Mouse (Mus musculus) adrenal gland, adult (tissue): Measurements from ENCODE around the gene Paxbp1.

Experiments
- DNase-seq, 2 experiments: peaks; one replicate each; pipeline ENCODE4 v3.0.0; 2022 to 2023; ENCODE audit warnings: low spot score in 1 of 2; ENCODE audit not compliant: inconsistent age in 2 of 2

The Paxbp1 gene

DNA sequence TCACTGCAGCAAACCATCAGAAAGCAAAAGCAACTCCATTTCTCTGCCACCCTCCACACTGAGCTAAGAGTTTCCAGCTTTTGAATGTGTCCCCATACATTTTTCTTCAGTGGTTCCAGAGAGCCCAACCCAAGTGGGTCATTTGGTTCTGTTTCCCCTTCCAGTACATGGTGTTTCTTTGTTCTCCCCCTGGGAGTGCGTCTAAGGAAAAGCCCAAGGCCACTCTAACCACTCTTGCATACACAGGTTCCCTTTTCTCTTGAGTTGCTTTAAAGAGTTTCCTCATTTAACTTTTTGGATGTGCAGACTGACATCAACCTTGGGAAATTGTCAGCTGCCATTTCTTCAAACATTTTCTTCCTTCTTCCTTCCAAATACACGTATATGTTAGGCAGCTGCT, 43.2 kb downstream of the Paxbp1 start:
- peak in 1 of 2 experiments; percentile 42 for DNase-seq

DNA sequence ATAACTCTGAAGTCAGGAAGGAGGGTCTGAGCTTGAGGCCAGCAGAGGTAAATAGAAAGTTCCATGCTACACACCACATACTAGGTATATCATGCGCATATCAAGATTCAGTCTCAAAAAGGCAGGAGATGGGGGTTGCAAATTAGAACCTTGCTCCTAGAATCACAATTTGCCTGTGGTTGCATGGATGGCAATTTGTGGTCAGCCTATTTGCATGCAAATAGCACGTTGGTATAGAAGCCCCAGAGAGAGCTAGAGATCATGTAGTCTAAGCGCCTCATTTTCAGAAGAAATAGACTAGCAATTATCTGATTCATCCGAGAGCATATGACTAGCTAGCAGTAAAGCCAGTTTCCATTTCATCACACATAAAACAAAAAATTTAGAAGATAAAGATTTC, 44.5 kb downstream of the Paxbp1 start:
- DNase-seq: no peak

DNA sequence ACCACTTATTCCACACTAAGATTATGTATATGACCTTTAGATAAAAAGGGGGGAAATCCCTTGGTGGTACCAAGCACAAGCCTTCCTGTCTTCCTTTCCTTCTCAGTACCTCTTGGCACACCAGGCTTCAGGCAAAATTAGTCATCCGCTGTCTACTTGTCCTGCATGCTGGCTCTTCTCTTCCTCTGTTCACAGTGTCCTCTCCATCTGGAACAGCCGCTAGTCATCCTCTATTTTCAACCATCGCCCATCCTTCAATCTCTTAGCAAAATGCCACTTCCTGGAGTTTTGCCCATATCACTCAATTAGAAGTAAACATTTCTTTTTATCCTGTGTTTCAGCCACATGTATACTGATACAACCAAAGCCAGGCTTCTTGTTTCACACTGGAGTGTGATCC, 46.5 kb downstream of the Paxbp1 start:
- DNase-seq: no peak

DNA sequence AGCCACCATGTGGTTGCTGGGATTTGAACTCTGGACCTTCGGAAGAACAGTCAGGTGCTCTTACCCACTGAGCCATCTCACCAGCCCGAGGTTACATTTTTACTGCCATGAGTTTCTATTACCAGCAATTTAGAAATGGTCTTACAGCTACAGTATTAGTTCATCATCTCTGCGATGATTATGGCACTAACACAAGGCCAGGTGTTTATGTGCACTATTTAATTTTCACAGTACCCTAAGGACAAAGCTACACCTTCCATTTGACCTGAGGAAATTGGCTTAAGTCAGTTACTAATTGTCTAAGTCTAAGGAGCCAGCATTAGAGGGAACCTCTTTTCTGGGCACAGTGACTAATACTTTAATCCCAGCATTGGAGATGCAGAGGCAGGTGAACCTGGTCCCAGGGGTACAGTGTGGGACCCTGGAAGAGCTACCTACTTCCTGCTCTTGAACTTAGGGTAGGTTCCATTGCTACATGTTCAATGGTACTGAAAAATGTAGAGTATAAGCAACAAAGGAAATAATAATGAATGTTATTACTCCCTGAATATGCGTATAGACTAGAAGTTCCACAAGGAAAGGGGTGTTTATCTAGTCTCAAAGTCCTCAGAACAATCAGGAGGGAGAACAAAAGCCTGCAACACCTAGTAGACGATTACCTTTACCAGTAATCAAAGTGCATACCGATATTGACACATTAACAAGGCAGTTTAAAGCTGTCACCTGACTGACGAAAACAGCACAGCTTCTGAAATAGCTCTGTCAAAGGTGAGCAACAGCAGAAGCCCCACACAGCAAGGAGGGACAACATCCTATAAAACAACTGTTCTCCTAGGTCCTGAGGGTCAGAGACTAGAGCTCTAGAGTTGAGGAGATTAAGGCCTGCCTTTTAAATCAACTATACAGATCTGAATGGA, 47.8 kb downstream of the Paxbp1 start:
- no peak for DNase-seq

DNA sequence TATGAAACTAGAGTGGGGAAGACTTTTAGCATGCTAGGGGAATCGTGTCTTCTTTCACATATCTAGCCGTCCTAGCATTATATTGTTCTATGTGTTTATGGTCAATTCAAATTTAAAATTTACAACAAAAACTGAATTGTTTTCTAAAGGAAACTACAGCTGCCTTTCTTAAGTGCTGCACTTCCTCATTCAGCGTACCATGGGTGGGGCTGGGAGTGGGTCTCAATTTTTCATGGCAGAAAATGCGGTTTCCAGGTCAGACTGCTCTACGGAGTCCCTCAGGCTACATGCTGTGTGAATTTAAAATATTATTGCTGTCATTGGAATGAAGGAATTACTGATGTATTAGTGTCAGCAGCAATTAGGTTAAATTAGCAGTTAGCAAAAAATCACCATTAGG, 48.8 kb downstream of the Paxbp1 start:
- DNase-seq: no peak

DNA sequence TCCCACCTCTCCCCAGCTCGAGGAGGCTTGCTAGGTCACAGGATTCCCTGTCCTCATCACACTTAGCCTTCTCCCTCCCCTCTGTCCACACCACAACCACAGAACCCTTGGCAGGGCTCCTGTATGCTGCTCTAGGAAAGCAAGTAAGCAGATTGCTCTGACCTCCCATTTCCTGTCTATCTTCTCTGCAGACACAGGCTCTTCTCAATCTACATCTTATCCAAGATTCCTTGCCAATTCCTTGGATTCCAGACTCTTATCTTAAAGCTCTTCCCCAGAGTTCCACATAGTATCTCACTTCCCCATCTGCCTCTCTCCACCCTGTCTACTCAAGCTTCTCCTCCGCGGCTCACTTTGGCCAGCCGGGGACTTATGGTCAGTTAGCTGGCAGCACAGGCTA, 49.3 kb downstream of the Paxbp1 start:
- peak in 1 of 2 experiments; percentile 47 for DNase-seq

DNA sequence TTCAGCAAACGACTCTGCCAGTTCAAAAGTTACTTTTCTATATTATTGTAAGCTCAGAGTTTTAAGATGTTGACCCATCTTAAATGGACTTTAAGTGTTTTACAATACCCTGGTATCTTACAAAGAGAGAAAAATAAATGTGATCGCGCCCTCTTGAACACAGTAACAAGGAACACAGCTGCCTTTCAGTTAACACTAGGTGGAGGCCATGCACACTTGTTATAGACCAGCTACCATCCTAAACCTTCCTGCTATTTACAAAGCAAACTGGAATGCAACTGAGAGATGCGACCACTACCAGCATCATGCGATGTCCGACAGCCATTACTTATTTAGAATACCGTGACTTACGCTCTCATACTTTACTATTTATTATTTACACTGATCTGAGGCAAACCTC, 55.2 kb downstream of the Paxbp1 start:
- DNase-seq: no peak

DNA sequence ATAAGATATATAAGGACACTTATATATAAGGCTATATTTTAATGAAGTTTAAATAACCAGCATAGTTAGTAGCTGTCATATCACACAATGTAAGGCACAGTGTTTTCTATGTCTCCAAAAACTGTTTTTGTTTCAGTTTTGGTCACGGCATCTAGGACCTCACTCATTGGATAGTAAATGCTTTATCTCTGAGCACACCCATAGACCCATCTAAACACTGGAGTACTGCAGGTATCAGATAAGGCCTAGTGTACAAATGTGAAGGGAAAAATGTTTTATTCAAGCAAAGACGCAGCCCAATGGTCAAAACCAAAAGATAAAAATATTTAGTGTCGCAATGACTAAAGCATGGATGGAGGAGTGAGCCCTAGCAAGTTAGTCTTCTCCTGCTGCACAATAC, 55.7 kb downstream of the Paxbp1 start:
- no peak for DNase-seq

DNA sequence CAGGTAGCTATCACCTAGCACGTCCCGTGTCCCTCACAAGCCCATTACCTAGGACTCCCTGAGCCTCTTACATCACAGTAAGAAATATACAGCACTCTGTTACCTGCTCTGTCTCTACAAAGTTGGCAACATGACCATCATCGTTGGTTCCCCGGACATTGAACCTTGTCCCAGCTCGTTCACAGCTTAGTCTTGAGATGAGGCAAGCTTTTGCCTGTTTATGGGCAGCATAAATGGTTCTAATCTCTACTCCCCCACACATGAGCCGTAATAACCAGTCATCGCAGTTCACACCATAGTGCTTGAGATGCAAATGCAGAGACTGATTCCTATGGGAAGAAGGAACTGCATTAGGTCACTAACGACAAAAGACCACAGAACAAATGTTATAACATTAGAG, 56.3 kb downstream of the Paxbp1 start:
- no peak for DNase-seq

DNA sequence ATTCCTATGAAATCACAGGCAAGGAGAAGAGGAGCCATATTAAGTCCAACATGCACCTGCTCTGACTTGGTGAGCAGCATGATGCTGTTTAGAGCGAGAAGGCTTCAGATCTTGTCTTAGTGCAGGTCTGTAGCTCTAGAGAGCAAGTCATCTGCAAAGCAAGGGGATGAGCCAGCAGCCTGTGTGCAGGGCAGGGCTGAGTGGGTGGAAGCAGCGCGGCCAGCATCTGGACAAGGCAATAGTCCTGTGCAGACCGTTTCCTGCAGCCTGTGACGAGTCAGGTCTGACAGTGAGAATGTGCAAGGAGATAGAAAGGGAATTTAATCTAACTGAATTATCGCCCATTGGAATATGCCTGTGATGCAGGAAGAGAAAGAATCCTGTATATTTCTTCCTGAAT, 73.3 kb downstream of the Paxbp1 start:
- no peak for DNase-seq

DNA sequence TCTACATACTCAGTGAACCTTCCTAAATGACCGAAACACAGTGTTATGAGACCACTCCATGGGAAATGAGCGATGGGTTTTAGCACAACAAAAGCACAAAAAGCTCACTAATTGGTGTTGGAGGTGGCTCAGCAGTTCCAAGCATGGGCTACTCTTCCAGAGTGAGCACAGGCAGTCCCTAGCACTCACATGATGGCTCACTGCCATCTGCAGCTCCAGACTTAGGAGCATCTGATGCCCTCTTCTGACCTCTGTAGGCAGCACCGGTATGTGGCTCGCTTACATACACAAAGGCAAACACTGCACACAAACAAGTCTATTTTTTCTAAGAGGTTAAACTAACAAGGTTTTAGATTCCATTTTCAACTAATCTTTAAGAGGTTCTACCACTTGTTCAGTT, 78.1 kb downstream of the Paxbp1 start:
- DNase-seq: no peak

DNA sequence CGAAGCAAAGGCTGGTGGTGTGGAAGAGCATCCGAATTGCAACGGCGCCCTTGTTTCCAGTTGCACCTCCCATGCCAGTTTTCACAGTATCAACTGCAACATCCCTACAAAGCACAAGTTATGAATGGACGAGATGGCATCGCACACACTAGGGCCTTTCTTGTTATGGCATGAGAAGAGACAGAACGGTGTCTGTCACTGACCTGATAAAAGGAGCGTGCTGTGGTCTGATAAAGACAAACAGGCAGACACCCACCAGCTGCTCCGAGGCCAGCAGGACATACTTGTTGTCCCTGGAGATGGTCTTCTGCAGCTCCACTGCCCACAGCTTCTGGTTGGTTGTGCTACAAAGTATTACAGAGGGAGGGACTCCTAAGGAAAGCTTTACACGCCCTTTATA, 80.0 kb downstream of the Paxbp1 start:
- DNase-seq: no peak
